Mouse (Mus musculus) heart, embryonic 12.5 days (tissue): ENCODE data around the gene Rhbdf2. TPM values are rescaled to one million over a fixed set of nuclear protein-coding genes. Genes with fewer than 3 reads are reported as not detected.

Experiments
- ATAC-seq: fragments of 200-750 bp; cut with Nextera tagmentation; 2 replicates; pipeline ENCODE4 v1.8.0; 2017; ENCODE audit warnings: moderate TSS enrichment, moderate library complexity; ENCODE audit not compliant: insufficient number of reproducible peaks, low FRiP score
- H3K27ac ChIP-seq: fragments of 300-500 bp; sonication (generic); 2 replicates; pipeline ENCODE4 v1.5.1; 2016; ENCODE audit warnings: mild to moderate bottlenecking, moderate library complexity; ENCODE audit not compliant: poor library complexity, severe bottlenecking
- H3K27me3 ChIP-seq: fragments of 300-500 bp; sonication (generic); replicated peaks from 2 replicates; pipeline ENCODE4 v1.6.1; 2016; ENCODE audit warnings: mild to moderate bottlenecking, moderate library complexity
- H3K36me3 ChIP-seq: fragments of 300-500 bp; sonication (generic); 2 replicates; pipeline ENCODE4 v1.6.1; 2016; ENCODE audit warnings: mild to moderate bottlenecking, moderate library complexity
- H3K4me1 ChIP-seq: fragments of 300-500 bp; sonication (generic); replicated peaks from 2 replicates; pipeline ENCODE4 v1.6.1; 2016; ENCODE audit warnings: mild to moderate bottlenecking
- H3K4me2 ChIP-seq: fragments of 300-500 bp; sonication (generic); 2 replicates; pipeline ENCODE4 v1.6.1; 2016; ENCODE audit warnings: mild to moderate bottlenecking, moderate library complexity
- H3K4me3 ChIP-seq: fragments of 300-500 bp; sonication (generic); 2 replicates; pipeline ENCODE4 v1.5.1; 2016; ENCODE audit warnings: mild to moderate bottlenecking
- H3K9ac ChIP-seq: fragments of 300-500 bp; sonication (generic); 2 replicates; pipeline ENCODE4 v1.6.1; 2016; ENCODE audit warnings: mild to moderate bottlenecking, moderate library complexity
- H3K9me3 ChIP-seq: fragments of 300-500 bp; sonication (generic); replicated peaks from 2 replicates; pipeline ENCODE4 v1.6.1; 2016; ENCODE audit warnings: mild to moderate bottlenecking, moderate library complexity
- WGBS: fragments of 180-500 bp; shearing (Covaris S2); methylation state at CpG from one replicate; pipeline ENCODE4 v1.1.7; 2016; 5-methylcytosine and 5-hydroxymethylcytosine counted together
- polyA plus RNA-seq: library from polyadenylated mRNA; unstranded; fragments of >200 nt; fragmentation: Nextera tagmentation; extraction: Ambion mirVana; gene quantifications from 2 replicates; pipeline ENCODE4 v1.2.1, GENCODE M21; 2016

The Rhbdf2 gene
- polyA plus RNA-seq, 1 experiment from 2014 or later, result 8.1 TPM

- Histone ChIP-seq H3K27ac (no peak overlapping the region), H3K9ac (no peak overlapping the region), H3K36me3 (no peaks in the 10 kb centered on the region), H3K27me3 (peaks cover 26% of the 10 kb centered on the region), H3K4me3 (no peak overlapping the region), H3K4me2 (no peak overlapping the region), H3K4me1 (peaks cover 75% of the 10 kb centered on the region), H3K9me3 (no peaks in the 10 kb centered on the region)
- 71% methylated on average over 15 of the region's 15 CpGs for WGBS
- no peak for ATAC-seq
Observed at GRCm38 (mm10) chr11:116659027-116659621, 32.3 kb upstream of the Rhbdf2 start.

- Histone ChIP-seq H3K4me1 (peaks cover 73% of the 10 kb centered on the region), H3K36me3 (no peaks in the 10 kb centered on the region), H3K9ac (no peak overlapping the region), H3K9me3 (no peaks in the 10 kb centered on the region), H3K27ac (peak overlapping the region; percentile 49), H3K4me2 (peak overlapping the region; percentile 69; the same call in 1 of the 2 replicates), H3K27me3 (peaks cover 31% of the 10 kb centered on the region), H3K4me3 (no peak overlapping the region)
- no peak for ATAC-seq
- 62% methylated on average over 10 of the region's 10 CpGs for WGBS
Observed at GRCm38 (mm10) chr11:116658238-116658637, 31.4 kb upstream of the Rhbdf2 start.

DNA sequence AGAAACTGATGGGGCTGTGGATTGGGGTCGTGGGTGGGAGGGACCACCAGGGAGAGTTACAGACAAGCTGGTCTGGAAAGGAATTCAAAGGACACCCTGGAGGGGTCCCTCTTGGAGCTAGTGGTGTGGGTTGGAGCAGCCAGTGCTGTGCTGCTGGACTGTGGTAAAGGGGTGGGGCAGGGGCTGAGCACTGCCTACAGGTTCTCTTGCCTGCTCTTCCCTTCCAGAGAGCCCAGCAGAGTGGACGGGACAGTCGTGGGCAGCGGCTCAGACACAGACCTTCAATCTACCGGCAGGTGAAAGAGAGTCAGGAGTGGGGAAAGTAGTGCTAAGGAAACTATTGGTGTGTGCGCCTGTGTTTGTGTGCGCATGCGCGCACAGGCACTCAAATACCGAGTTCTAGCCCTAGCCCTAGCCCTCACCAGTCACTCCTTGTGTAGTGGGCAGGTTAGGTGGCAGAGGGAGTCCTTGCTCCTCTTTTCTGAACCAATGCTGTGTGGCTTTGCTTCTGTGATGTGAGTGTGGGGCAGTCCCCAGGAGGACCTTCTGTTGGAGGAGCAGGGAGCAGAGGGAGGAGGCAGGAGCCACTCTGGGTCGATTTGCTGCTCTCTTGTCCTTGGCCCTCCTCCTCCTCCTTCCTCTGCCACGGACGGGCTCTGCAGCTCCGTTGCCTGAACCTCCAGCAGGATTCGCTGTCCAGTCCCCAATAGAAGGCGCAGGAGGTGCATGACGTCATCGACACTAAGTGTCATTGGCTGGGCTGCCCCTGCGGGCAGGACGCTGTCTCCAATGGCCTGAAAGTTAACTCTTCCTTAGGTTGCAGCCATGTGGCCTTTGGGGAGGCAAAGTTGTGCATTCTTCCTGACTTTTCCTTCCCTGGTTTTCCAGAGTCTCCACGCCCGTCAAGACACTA, 30.7 kb upstream of the Rhbdf2 start:
- WGBS, result 12% methylated on average over 21 of the region's 22 CpGs
- H3K27me3 ChIP-seq, result peaks cover 31% of the 10 kb centered on the region
- no peaks in the 10 kb centered on the region for H3K36me3 ChIP-seq
- ATAC-seq, result peak; percentile 93
- H3K9me3 ChIP-seq, result no peaks in the 10 kb centered on the region
- peak overlapping the region; percentile 87 for H3K27ac ChIP-seq
- H3K9ac ChIP-seq, result peak overlapping the region; percentile 64; the same call in 1 of the 2 replicates
- H3K4me2 ChIP-seq, result peak overlapping the region; percentile 69
- peaks cover 67% of the 10 kb centered on the region for H3K4me1 ChIP-seq
- peak overlapping the region; percentile 40 for H3K4me3 ChIP-seq

DNA sequence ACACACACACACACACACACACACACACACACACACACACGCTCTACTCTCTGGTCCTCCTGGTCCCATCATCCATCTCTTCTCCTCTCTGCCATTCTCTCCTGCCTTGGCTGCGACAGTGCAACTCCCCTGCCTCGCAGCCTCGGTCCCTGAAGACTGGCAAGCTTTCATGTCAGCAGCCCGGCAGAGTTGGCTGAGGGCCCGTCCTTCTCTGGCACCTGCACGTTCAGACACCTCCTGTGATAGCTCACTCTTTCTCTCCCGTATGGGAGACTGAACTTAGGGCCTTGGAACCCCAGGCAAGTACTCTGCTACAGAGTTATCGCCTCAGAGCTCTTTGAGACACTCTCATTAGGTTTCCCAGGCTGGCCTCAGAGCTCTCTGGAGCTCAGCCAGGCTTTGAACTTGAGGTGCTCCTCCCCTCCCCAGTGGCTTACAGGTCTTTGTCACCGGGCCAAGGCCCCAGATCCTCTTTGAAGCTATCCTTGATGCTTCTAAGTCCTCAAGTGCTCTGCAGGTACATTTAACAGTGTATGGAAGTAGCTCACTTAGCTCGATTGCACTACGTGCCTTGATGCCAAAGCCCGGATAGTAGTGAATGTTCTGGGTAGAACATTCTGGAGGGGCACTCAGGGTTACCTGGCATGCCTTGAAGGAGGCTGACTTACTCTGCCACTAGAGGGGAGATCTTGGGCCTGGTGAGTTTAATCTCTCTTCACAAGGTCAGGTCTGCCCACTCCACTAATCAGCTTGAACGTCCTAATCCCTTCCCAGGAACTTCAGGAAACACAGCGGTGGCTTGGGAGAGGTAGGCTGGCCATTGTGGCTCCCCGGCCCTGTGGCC, 29.8 kb upstream of the Rhbdf2 start:
- Histone ChIP-seq H3K9me3 (no peaks in the 10 kb centered on the region), H3K4me2 (peak overlapping the region; percentile 69), H3K4me1 (peaks cover 57% of the 10 kb centered on the region), H3K9ac (0 out of 2 replicates have a peak overlapping the region, but pooled peaks have one; percentile 64), H3K36me3 (no peaks in the 10 kb centered on the region), H3K27me3 (peaks cover 36% of the 10 kb centered on the region), H3K27ac (peak overlapping the region; percentile 87; the same call in 1 of the 2 replicates), H3K4me3 (no peak overlapping the region)
- WGBS, result 61% methylated on average over 16 of the region's 16 CpGs
- ATAC-seq, result no peak

GRCm38 (mm10) chr11:116654255-116654821, 27.5 kb upstream of the Rhbdf2 start, which contains the start of gene Cygb:
Gene Cygb, minus strand, starts transcription at chr11:116654313.
- peak within 1 kb of the TSS; percentile 91 for H3K4me2 ChIP-seq
- 4% methylated on average over 28 of the region's 28 CpGs for WGBS
- no peak within 1 kb of the TSS for H3K27ac ChIP-seq

GRCm38 (mm10) chr11:116653709-116654221, 26.9 kb upstream of the Rhbdf2 start:
- peak overlapping the region; percentile 50 for H3K4me3 ChIP-seq
- no peak overlapping the region for H3K27ac ChIP-seq
- no peak for ATAC-seq
- H3K36me3 ChIP-seq, result no peaks in the 10 kb centered on the region
- H3K4me2 ChIP-seq, result peak overlapping the region; percentile 91
- peak overlapping the region; percentile 66 for H3K9ac ChIP-seq
- under 1% methylated on average over 47 of the region's 47 CpGs for WGBS
- peaks cover 58% of the 10 kb centered on the region for H3K27me3 ChIP-seq
- H3K9me3 ChIP-seq, result no peaks in the 10 kb centered on the region
- peaks cover 43% of the 10 kb centered on the region for H3K4me1 ChIP-seq

More at GRCm38 (mm10) chr11:116654255-116654821, 27.5 kb upstream of the Rhbdf2 start, which contains the start of gene Cygb:
- Histone ChIP-seq H3K4me1 (peaks cover 37% of the 10 kb centered on the region), H3K36me3 (no peaks in the 10 kb centered on the region), H3K9me3 (no peaks in the 10 kb centered on the region), H3K27me3 (peaks cover 58% of the 10 kb centered on the region), H3K4me3 (peak within 1 kb of the TSS; percentile 50), H3K9ac (peak within 1 kb of the TSS; percentile 66)
- no peak for ATAC-seq

GRCm38 (mm10) chr11:116653234-116653633, 26.4 kb upstream of the Rhbdf2 start, which contains the start of gene Prcd:
Gene Prcd, plus strand, starts transcription at chr11:116653534.
- peaks cover 58% of the 10 kb centered on the region for H3K27me3 ChIP-seq
- no peaks in the 10 kb centered on the region for H3K9me3 ChIP-seq
- no peaks in the 10 kb centered on the region for H3K36me3 ChIP-seq
- peak within 1 kb of the TSS; percentile 66 for H3K9ac ChIP-seq
- 4% methylated on average over 10 of the region's 10 CpGs for WGBS
- peak within 1 kb of the TSS; percentile 91 for H3K4me2 ChIP-seq
- H3K4me1 ChIP-seq, result peaks cover 46% of the 10 kb centered on the region
- peak within 1 kb of the TSS; percentile 50 for H3K4me3 ChIP-seq
- ATAC-seq, result no peak
- no peak within 1 kb of the TSS for H3K27ac ChIP-seq

- Histone ChIP-seq H3K4me3 (no peak overlapping the region), H3K36me3 (no peaks in the 10 kb centered on the region), H3K4me1 (peaks cover 47% of the 10 kb centered on the region), H3K9me3 (no peaks in the 10 kb centered on the region), H3K9ac (no peak overlapping the region), H3K27ac (no peak overlapping the region), H3K4me2 (peak overlapping the region; percentile 91; the same call in 1 of the 2 replicates), H3K27me3 (peaks cover 58% of the 10 kb centered on the region)
- no peak for ATAC-seq
- WGBS, result 66% methylated on average over 25 of the region's 25 CpGs
Observed at GRCm38 (mm10) chr11:116652330-116653098, 25.7 kb upstream of the Rhbdf2 start.

- H3K4me1 ChIP-seq, result peaks cover 47% of the 10 kb centered on the region
- H3K36me3 ChIP-seq, result no peaks in the 10 kb centered on the region
- no peak for ATAC-seq
- H3K27me3 ChIP-seq, result peaks cover 58% of the 10 kb centered on the region
- no peak overlapping the region for H3K4me3 ChIP-seq
- H3K27ac ChIP-seq, result no peak overlapping the region
- no peaks in the 10 kb centered on the region for H3K9me3 ChIP-seq
- no peak overlapping the region for H3K4me2 ChIP-seq
- WGBS, result 77% methylated on average over 8 of the region's 8 CpGs
- no peak overlapping the region for H3K9ac ChIP-seq
Observed at GRCm38 (mm10) chr11:116651339-116651738, 24.5 kb upstream of the Rhbdf2 start.

DNA sequence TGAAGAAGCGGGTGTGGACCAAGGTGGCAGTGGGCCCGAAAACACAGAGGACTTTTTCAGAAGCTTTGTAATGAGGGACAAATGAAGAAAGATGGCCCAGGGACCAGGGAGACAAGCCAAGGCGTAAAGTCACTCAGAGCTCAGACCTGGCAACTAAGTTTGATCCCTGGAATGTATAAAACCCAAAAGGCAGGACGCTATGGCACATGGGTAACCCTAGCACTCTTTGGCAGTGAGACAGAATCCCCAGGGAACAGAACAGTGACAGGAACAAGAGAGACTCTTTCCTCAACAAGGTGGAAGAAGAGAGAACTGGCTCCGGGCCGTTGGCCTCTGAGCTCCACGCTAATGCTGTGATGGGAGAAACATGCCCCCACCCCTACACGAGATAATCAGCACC, 24.0 kb upstream of the Rhbdf2 start:
- Histone ChIP-seq H3K4me1 (peaks cover 47% of the 10 kb centered on the region), H3K9ac (no peak overlapping the region), H3K36me3 (no peaks in the 10 kb centered on the region), H3K4me3 (no peak overlapping the region), H3K27me3 (peaks cover 58% of the 10 kb centered on the region), H3K4me2 (no peak overlapping the region), H3K27ac (no peak overlapping the region), H3K9me3 (no peaks in the 10 kb centered on the region)
- WGBS, result 80% methylated on average over 8 of the region's 8 CpGs
- no peak for ATAC-seq
